Mouse (Mus musculus) left cerebral cortex, postnatal 10 days (tissue): ENCODE measurements around the gene Capn5. TPM values are rescaled to one million over a fixed set of nuclear protein-coding genes. Genes with fewer than 3 reads are reported as not detected.
A peak's percentile ranks its signal among the peaks of the same experiment; 100 is the strongest.

ENCODE experiments used
- DNase-seq, 2 experiments: peaks; one replicate each; pipeline ENCODE4 v3.0.0; 2021 to 2022; ENCODE audit warnings: low spot score in 2 of 2, mixed read lengths in 1 of 2; ENCODE audit errors: extremely low spot score in 1 of 2
- intact Hi-C: fragments of 180-260 bp; cut with DNase I; formaldehyde crosslinking; loops from one replicate; pipeline ENCODE4 v1.15.1; 2025
- total RNA-seq, 2 experiments: library from RNA; stranded (reverse); gene quantifications; 2 replicates each; pipeline ENCODE4 v1.2.3; 2021

Capn5 gene
- total RNA-seq, 2 experiments from 2014 or later: 46.4 to 46.6 TPM

DNA sequence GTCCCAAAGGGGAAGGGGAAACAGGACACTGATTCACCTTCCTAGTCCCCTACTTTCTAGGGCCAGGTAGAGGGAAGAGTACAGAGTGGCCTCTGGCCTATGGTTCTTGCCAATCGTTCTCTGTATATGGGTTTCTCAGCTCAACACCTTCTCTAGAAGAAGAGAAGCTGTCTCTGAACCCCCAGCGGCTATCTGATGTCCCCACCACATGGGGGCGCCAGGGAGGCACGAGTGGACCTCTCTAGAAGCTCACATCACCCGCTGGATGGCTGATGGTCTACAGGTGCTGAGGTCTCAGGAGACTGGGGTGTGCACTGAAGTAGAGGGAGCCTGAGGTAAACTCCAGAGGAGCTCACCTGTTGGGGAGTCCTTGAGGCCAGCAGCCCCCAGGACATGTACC lies 52.6 kb downstream of the Capn5 start:
- intact Hi-C loops: no loop called here

DNA sequence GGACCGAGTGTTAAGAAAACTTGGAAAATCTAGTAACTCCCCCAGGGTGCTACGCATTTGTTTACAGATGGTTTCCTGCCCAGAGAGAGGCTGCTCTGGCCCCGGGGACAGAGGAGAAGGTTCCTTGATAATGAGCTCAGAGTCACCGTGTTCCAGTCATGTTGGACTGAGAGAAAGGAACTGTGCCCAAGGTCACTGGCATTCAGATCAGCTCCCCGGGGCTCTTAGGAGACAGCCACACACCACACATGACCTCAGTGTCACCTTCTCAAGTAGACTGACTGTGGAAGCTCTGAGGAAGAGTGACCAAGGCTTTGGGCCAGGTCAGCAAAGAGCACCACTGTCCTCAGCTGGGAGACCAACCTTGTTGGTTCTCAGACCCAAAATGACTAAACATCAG lies 53.4 kb downstream of the Capn5 start:
- intact Hi-C loops: loop anchor here (5.0 kb wide), 1 partner anchor 377 kb away; no protein-coding TSS in a partner anchor
- no peak for DNase-seq

More for the DNA sequence above, 52.6 kb downstream of the Capn5 start:
- DNase-seq: peak in 1 of 2 experiments; percentile 62

GRCm38 (mm10) chr7:98121673-98122072 lies 56.4 kb downstream of the Capn5 start:
- DNase-seq: peak in 1 of 2 experiments; percentile 75

DNA sequence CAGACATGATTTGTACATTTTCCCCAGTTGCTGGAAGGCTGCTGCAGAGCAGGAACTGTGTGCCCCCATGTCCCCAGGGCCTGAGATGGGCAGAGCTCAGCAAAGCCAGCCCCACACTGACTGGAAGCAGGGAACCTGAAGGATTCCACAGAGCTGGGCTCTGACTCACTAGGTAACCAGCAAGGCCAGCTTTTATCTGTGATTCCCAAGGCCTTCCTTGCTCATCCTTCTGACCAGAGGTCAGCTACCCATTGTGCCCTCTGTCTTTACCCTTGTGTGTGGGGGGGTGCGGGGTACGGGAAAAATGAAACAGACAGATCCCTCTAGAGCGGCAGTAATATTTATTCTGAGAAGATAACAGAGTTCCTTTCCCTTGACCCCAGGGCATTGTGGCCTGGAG lies 56.8 kb downstream of the Capn5 start:
- DNase-seq: no peak
- intact Hi-C loops: loop anchor here (5.0 kb wide), 1 partner anchor 374 kb away; no protein-coding TSS in a partner anchor

More at GRCm38 (mm10) chr7:98121673-98122072, 56.4 kb downstream of the Capn5 start:
- intact Hi-C loops: loop anchor here (5.0 kb wide), 1 partner anchor 374 kb away; no protein-coding TSS in a partner anchor

DNA sequence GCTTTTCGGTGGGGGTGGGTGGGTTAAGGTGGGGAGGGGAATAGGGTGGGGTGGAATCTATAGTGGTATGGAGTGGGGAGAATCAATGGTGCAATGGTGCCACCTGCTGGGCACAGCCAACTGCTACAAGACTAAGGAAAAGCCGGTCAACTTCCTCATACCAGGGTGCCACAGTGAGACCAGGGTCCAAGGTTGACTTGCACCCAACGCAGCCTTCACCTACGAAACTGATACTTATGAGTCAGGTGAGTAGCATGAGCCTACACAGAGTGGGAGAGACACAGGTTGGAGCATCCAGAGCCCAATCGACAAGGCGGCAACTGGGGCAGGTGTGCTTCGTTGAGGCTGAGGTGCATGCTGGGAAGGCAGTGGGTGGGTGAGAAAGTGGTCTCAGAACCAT lies 57.7 kb downstream of the Capn5 start:
- peak; percentile 58 to 74 for DNase-seq

GRCm38 (mm10) chr7:98119961-98120232 lies 58.2 kb downstream of the Capn5 start:
- intact Hi-C loops: loop anchor here (5.0 kb wide), 2 partner anchors 48 to 373 kb away; no protein-coding TSS in a partner anchor
- DNase-seq: no peak

More for the DNA sequence above, 57.7 kb downstream of the Capn5 start:
- intact Hi-C loops: loop anchor here (5.0 kb wide), 1 partner anchor 373 kb away; no protein-coding TSS in a partner anchor

GRCm38 (mm10) chr7:98119179-98119960 lies 58.7 kb downstream of the Capn5 start, which contains the start of gene Myo7a:
Myo7a (minus strand) TSS chr7:98119524.
- intact Hi-C loops: loop anchor here (5.0 kb wide), 1 partner anchor 47 kb away; no protein-coding TSS in a partner anchor
- DNase-seq: no peak

- DNase-seq: peak in 1 of 2 experiments; percentile 85
- intact Hi-C loops: loop anchor here (5.0 kb wide), 1 partner anchor 45 kb away; no protein-coding TSS in a partner anchor
These were observed 60.9 kb downstream of the Capn5 start for GRCm38 (mm10) chr7:98117012-98117660.

GRCm38 (mm10) chr7:98114656-98115055 lies 63.4 kb downstream of the Capn5 start:
- intact Hi-C loops: loop anchor here (5.0 kb wide), 1 partner anchor 42 kb away; no protein-coding TSS in a partner anchor

DNA sequence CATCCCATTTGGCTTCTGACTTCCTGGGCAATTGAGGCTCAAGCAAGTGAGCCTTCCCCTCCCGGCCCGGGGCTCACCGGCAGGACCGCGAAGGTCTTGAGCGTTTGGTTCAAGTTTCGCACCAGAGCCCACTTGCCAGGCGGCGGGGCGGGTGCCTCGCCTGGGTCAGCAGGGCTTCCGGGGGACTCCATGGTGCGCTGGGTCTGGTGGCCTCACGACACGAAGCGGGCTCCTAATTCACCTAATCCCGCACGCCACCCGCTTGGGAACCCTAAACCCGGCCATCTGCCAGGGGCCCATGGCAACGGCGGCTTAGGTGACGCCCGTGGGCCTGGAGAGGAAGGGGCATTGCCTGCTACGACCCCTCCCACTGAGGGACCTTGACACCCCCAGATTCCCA lies 66.8 kb downstream of the Capn5 start:
- intact Hi-C loops: no loop called here

More at GRCm38 (mm10) chr7:98114656-98115055, 63.4 kb downstream of the Capn5 start:
- no peak for DNase-seq

DNA sequence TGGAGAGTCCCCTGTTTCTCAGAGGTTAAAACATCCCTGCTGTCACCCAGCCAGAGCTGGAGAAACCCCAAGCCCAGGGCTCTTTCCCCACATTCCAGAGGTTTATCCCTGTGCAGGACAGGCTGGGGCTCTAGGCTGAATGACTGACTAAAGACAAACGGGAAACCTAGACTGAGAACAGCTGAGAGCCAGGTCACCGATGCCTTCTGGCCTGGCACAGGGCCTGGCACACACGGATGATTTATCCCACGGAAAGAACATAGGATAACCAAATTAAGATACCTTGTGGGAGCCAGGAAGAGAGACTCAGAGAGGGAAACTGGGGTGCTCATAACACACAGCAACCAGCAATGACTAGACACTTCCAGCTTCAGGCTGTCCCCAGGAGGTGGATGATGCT lies 68.3 kb downstream of the Capn5 start:
- intact Hi-C loops: no loop called here
- DNase-seq: no peak

More for the DNA sequence above, 66.8 kb downstream of the Capn5 start:
- no peak for DNase-seq

- no peak for DNase-seq
- intact Hi-C loops: no loop called here
These were observed 69.2 kb downstream of the Capn5 start for GRCm38 (mm10) chr7:98108636-98109430.

DNA sequence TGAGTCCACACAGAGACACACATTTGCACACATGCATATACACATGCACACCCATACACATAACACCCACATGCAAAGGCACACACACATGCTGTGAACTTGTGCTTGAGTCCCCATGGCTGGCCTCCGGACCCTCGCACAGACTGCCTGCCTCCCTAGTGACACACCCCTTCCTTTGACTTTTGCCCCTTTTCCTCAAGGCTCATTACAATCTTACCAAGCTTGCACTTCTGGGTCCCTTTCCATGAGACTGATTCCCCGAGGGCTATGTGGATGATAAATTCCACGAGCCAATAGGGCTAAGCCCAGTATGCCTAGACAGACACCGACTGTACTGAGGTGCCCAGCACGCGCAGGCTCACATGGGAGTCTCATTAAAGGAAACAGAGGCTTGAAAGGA lies 71.8 kb downstream of the Capn5 start:
- no peak for DNase-seq
- intact Hi-C loops: no loop called here

DNA sequence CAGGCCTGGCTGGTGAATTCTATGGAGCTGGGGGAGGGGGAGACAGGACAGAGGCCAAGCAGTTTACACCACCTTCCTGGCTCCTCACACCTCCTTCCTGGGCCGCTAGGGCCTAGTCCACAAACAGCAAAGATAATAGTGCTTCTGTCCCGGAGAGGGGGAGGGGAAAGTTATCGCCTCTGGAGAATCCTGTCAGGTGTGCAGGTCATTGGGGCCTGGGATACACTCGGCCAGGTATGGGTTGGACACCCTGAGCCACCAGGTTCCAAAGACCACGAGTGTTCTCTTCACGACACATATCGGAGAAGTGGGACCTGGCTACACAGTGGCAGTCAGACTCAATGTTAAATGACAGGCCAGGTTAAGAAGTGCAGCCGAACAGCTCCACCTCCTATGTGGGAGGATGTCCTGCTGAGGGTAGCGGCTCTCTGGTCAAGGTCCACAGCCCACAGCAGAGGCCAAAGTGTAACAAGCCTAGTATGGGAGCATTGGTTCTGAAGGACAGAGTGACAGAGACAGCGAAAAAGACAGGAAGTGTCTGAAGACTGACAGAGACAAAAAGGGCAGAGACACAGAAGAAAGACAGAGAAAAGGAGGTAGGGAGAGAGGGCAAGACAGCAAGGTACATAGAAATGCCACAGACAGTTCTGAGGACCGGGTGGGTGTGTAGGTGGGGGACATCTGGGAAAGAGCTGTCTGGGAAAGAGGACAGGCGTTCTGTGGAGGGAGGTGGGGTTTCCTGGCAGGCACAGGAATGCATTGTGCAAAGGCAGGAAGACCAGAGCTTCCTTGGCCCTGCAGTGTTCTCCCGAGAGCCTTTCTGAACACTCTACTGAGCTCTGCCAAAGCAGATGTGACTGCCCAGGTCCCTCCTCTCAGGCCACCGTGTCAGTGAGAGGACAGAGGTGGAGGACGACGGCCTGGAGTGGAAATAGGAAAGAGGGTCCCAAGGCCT lies 73.3 kb downstream of the Capn5 start:
- no peak for DNase-seq
- intact Hi-C loops: no loop called here

DNA sequence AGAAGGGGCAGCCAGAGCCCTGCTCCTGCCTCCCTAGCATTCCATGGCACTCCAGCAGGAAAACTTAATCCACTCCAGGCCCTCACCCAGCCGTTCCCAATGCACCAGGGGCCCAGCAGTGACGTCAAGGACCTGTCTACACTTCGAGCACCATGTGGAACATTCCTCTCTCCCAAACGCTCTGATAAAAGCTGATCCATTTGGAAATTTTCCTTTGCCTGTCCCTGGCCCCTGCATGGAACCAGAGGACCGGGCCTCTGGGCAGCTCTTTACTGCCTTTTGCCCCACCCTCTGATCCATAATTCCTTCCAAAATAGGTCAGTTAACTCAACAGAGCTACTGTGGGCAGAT lies 74.2 kb downstream of the Capn5 start:
- intact Hi-C loops: no loop called here

DNA sequence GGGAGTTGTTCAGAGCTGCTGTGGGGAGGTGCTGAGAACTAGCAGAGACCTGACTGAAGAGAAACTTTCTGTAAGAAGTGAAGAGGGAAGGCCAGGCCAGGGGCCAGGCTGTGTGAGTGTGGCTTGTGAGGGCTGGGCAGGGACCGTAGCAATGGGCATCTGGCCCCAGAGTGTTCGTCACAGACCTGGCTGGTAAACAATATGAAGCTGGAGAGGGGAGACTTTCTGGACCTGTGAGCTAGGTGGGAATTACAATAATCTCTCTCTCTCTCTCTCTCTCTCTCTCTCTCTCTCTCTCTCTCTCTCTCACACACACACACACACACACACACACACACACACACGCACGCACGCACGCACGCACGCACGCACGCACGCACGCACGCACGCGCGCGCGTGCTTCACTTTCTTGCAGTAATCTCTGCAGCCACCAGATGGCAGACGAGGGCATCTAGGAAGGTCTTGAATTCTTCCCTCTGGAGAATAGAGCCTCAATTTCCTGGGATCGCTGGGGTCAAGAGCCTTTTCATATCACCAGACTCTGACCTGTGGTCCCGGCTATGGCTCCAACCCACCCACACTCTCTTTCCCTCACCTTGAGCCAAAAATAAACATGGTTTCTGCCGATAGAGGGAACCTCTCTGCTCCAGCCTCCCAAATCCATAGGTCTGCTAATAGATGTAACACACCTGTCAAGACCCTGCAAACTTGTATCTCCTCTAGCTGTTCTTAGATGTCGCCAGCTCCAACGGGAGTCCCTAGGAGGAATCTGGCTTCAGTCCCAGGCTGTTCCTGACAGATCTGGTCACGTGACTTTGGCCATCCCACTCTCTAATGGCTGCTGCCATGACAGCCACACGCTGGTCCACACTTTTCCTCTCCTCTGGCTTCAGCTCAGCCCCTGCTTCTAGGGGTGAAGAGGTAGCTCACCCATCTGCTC lies 74.8 kb downstream of the Capn5 start:
- peak; percentile 77 to 86 for DNase-seq
- intact Hi-C loops: no loop called here

More for the DNA sequence above, 74.2 kb downstream of the Capn5 start:
- no peak for DNase-seq

DNA sequence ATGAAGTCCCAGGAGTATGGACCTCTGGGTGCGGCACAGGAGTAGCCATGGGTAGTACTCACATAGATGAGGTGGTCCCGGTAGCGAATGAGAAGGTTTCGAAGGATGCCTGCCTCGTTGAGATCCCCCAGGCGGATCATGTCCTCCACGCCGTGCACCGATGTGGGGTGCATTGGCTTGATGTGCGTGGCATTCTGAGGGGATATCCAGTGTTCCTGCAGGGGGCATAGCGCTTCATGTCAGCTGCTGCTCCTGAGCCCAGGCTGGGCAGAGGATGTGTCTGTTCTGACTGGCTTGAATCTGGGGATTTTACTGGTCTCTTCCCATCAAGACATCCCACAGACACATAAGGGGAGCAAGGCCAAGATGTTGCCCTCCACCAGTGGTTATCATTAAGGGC lies 75.6 kb downstream of the Capn5 start:
- no peak for DNase-seq
- intact Hi-C loops: no loop called here
